Mouse (Mus musculus): ENCODE measurements around the gene Armc3. TPM values are rescaled to one million over a fixed set of nuclear protein-coding genes. Genes with fewer than 3 reads are reported as not detected.

Armc3 gene
- polyA plus RNA-seq, 1 experiment from 2014 or later = 0.50 TPM

Other genes starting within 250 kb of the Armc3 start
- 10.7 and 12.0 TPM in 2 replicates for gene Pip4k2a, start 201.2 kb upstream of the Armc3 start, polyA plus RNA-seq (2016; fragmentation: Nextera tagmentation; extraction: Ambion mirVana)
- 0.37 and 0.92 TPM in 2 replicates for gene 4930426L09Rik, start 201.0 kb upstream of the Armc3 start, polyA plus RNA-seq (2016; fragmentation: Nextera tagmentation; extraction: Ambion mirVana)
- 6.6 and 10.5 TPM in 2 replicates for gene Msrb2, start 172.1 kb downstream of the Armc3 start, polyA plus RNA-seq (2016; fragmentation: Nextera tagmentation; extraction: Ambion mirVana)
- gene Ptf1a, start 246.4 kb downstream of the Armc3 start, polyA plus RNA-seq (2016; fragmentation: Nextera tagmentation; extraction: Ambion mirVana) = 0.45 and 1.8 TPM in 2 replicates